Mouse (Mus musculus) megakaryocyte, adult 5-6 weeks (primary cell): ENCODE measurements around the gene Adamtsl1. TPM values are rescaled to one million over a fixed set of nuclear protein-coding genes. Genes with fewer than 3 reads are reported as not detected.

Experiments
- ATAC-seq: 2 replicates; pipeline ENCODE4 v1.8.0; 2016; ENCODE audit warnings: mild to moderate bottlenecking, inconsistent platforms; ENCODE audit not compliant: poor library complexity, severe bottlenecking
- total RNA-seq, 2 experiments: library from RNA; stranded (forward) in 1 of 2; stranded (reverse) in 1 of 2; fragments of 153-499, 151-499 nt in 1 of 2; fragments of 221-1000, 200-1000 nt in 1 of 2; gene quantifications; 2 replicates each; pipeline versions ENCODE4 v1.2.3 to v1.2.4; 2015 to 2017

Gene Adamtsl1
- total RNA-seq, 2 experiments from 2014 or later = 0.36 TPM; not detected in 1

- ATAC-seq = no peak
Observed at GRCm38 (mm10) chr4:85790226-85790625, 276.3 kb downstream of the Adamtsl1 start.

- ATAC-seq = peak; percentile 72
Observed at GRCm38 (mm10) chr4:85801805-85802204, 287.8 kb downstream of the Adamtsl1 start.

- no peak for ATAC-seq
Observed at GRCm38 (mm10) chr4:85814418-85814817, 300.4 kb downstream of the Adamtsl1 start.

GRCm38 (mm10) chr4:85818504-85818903 is 304.5 kb downstream of the Adamtsl1 start:
- ATAC-seq = no peak

GRCm38 (mm10) chr4:85819169-85819568 is 305.2 kb downstream of the Adamtsl1 start:
- ATAC-seq = 0 out of 2 replicates have a peak, but pooled peaks have one; percentile 62

GRCm38 (mm10) chr4:85819921-85820320 is 305.9 kb downstream of the Adamtsl1 start:
- no peak for ATAC-seq

GRCm38 (mm10) chr4:85823952-85824704 is 310.2 kb downstream of the Adamtsl1 start:
- ATAC-seq = no peak

GRCm38 (mm10) chr4:85824705-85825085 is 310.7 kb downstream of the Adamtsl1 start:
- ATAC-seq = no peak

- ATAC-seq = no peak
Observed at GRCm38 (mm10) chr4:85837058-85837457, 323.1 kb downstream of the Adamtsl1 start.

- ATAC-seq = no peak
Observed at GRCm38 (mm10) chr4:85837532-85837965, 323.6 kb downstream of the Adamtsl1 start.

GRCm38 (mm10) chr4:85838031-85838430 is 324.1 kb downstream of the Adamtsl1 start:
- no peak for ATAC-seq

- ATAC-seq = no peak
Observed at GRCm38 (mm10) chr4:85842113-85842512, 328.1 kb downstream of the Adamtsl1 start.

- no peak for ATAC-seq
Observed at GRCm38 (mm10) chr4:85844381-85844780, 330.4 kb downstream of the Adamtsl1 start.

- ATAC-seq = no peak
Observed at GRCm38 (mm10) chr4:85845931-85846330, 332.0 kb downstream of the Adamtsl1 start.

GRCm38 (mm10) chr4:85853401-85853800 is 339.4 kb downstream of the Adamtsl1 start:
- ATAC-seq = no peak

GRCm38 (mm10) chr4:85854507-85854906 is 340.5 kb downstream of the Adamtsl1 start:
- no peak for ATAC-seq

GRCm38 (mm10) chr4:85879376-85879775 is 365.4 kb downstream of the Adamtsl1 start:
- ATAC-seq = no peak

- no peak for ATAC-seq
Observed at GRCm38 (mm10) chr4:85881318-85881717, 367.3 kb downstream of the Adamtsl1 start.

- ATAC-seq = no peak
Observed at GRCm38 (mm10) chr4:85884031-85884430, 370.1 kb downstream of the Adamtsl1 start.

GRCm38 (mm10) chr4:85889877-85890598 is 376.1 kb downstream of the Adamtsl1 start:
- no peak for ATAC-seq

- ATAC-seq = no peak
Observed at GRCm38 (mm10) chr4:85901316-85901715, 387.3 kb downstream of the Adamtsl1 start.

GRCm38 (mm10) chr4:85904217-85904616 is 390.2 kb downstream of the Adamtsl1 start:
- ATAC-seq = no peak
